Mouse (Mus musculus) lung, adult 18-20 months (tissue): Measurements from ENCODE around the gene Spg20.
A peak's percentile ranks its signal among the peaks of the same experiment; 100 is the strongest.

ENCODE experiments used
- DNase-seq, 2 experiments: peaks; one replicate each; pipeline ENCODE4 v3.0.0; 2022; ENCODE audit warnings: mixed read lengths in 2 of 2

Spg20 gene

DNA sequence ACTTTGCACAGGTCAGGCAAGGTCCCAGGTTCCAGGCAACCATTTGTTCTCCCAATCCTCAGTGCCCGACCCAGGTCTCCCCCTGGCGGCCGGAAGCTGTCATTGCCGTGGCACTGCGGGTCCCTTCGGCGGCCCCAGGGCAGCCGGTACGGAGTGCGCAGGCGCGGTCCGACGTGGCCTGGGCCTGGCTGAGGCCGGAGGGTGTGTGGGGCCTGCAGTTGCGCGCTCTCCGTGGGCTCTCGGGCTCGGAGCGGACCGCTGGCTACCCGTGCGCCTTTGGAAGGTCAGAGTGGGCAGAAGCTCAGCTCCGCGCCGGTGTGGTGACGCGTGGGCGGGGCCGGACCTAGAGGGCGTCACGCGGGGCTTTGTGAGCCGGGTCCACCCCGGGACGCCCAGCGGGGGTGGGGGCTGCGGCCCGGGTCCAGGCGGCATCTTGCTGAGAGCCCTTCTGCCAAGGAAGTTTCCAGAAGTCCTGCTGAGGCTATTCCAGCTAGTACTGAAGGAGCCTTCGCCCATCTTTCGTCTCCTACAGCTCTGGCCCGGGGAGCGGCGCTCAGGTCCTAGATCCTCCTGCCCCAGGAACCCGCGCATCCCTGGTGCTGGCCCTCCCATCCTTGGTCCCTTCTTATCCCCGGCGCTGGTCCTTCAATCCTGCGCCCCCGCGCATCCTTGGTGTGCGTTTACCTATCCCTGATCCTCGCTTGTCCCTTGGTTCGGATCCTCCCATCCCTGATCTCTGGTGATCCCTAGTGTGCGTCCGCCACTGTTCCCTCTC lies at the start of gene Spg20:
Gene Spg20, plus strand, starts transcription at position 174 of the 775 bp plus-strand sequence.
- DNase-seq, result peak; percentile 93 to 94

DNA sequence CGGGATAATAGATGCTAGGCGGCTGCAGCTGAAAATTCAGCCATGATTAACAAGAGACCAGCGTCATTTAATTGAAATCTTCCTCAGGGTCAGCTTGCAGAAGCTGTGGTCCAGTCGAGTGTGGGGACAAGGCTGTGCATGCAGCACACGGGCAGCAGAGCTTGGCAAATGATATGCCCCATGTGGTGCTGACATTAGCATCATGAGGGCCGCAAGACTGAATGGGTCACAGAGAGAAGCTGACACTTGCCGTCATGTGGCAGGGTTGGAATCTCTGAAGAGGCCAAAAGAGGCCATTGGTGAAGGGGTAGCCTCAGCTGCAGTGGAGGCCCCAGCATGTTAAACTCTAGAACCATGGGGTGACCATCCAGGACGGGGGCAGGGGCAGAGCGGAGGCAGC lies 49.3 kb upstream of the Spg20 start:
- DNase-seq, result no peak

DNA sequence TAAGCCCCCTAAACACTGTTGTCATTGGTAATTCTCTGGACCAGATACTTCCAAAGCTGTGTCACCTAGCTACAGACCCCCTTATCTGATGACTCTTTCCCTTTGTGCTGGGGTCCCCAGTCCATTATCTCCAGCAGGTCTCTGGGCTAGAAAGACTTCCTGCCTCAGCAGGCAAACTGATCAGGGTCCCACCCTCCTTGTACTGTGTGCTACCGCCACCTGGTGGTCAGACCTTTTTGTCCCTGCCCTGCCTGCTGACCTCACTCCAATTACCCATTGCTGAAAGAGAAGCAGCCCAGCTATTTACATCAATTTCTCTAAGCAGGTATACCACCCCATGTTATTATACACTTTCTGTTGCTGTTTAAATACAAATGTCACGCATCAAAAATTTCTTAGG lies 47.5 kb upstream of the Spg20 start:
- peak; percentile 20 to 44 for DNase-seq

DNA sequence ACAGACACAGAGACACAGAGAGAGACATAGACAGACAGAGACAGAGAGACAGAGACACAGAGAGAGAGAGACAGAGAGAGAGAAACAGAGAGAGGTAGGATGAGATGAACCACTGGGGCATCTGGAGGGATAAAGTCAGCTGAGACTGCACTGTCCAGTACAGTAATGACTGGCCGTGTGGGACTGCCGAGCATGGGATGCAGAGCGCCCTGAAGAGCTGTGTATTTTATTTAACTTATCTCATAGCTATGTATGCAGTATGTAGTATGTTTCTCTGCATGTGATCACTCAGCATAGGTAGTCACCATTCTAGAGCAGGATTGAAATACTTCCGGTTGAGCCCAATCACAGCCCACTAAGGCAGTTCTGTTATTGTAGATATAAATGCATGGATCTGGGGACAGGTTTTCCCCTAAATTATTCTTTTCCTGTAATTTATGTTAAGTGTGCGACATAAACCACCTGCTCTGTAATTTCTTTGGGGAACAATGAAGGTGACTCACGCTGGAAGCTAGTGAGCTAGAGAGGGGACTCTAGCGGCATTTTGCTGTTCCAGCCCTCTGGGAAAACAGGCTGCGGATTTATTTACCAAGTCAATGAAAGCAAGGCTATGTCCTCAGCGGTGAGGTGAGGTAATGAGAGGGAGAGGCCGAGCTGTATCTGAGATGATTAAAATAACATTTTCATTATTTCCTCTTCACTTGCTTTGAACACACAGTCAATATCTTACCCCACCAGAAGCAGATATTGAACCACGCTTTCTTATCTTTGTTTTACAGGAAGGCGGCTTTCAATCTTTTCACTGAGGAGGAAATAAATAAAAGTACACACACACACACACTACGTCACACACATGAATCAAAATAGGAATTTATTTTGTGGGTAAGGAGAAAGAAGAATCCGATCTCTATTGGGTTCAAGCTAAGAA lies 45.9 kb upstream of the Spg20 start:
- DNase-seq, result no peak

DNA sequence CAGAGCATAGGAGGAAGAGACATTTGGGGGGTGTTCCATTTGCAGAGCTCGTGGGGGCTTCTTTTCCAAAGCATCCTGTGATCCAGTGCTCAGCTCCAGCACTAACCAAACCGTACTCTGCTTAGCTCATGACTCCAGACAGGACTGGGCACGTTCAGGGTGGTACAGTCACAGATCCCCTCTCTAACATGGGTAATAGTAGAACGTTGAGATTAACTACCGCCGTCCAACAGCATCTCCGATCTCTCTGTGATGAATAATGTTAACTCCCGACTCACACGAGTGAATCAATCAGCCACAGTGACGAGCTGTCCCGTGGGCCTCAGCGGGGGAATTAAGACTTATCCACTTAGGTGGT lies 45.3 kb upstream of the Spg20 start:
- no peak for DNase-seq

DNA sequence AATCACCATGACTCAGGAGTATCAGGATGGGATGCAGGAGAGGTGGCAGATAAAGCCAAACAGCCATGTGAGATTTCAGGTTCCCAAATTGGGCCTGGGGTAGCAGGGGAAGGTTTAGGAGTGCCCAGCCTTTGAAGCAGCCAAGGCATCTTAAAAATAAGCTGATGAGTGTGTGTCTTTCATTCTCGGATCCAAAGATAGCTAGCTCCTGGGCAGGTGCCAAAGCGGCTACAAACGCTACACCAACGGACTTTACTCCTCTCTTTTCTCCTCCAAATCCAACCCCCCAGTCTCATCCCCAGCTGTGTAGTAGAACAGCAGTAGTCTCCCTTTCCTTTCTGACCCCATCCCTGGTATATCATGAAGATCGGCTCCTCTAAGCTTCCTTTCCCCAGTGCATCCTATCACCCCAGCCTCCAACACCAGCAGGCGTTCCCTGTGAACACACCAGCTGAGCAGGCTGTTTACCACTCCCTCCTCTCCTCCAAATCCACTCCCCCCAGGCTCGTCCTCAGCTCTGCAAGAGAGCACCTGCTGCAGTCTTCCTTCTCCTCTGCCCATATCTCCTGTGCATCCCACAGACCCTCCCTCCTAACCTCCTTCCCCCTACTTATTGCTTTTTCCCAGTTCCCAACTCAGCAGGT lies 44.0 kb upstream of the Spg20 start:
- DNase-seq, result no peak

DNA sequence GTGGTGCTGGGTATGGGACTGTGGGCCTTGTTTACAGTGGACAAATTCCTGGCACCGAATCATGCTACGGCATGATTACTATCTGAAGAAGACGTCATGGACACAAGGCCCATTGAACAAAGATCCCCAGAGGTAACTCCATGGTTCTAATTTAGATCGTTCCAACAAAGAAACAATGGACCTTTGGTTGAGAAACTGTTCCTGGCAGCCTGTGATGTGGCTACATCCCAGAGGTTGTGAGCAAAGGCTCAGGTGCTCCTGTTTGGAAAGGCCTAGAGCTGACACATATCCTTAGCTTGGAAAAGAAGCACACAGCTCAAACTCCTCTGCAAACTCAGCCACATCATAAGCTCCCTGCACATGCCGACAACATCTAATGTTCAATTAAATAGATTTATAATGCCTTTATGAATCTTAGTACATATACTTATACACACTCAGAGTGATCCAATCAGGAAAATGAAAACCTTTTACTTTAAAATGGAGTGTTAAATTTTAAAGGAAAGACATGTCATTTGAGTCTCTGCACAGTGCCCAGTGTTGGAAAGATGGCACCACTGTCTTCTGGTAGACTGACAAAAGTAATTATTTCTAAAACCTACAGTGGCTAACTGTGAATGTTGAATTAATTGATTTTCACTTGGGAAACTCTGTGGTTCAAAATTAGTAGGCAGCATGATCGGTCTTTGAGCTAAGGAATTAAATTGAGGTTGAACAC lies 37.2 kb upstream of the Spg20 start:
- no peak for DNase-seq

DNA sequence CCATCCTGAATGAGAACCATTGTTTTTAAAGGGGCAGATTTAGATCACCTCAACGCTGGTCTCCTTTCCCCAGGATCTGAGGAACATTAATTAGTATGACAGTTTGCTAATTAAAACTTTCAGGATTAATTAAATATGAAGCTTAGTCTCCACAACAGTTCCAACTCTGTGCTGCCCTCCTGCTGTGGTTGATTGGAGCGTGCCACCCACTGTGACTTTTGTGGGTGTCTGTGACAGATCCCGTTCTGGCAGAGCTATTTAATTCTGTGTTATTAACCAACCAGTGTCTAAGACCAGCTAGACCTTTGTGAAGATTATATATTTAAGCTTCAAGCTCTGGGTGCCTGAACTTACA lies 36.6 kb upstream of the Spg20 start:
- no peak for DNase-seq

DNA sequence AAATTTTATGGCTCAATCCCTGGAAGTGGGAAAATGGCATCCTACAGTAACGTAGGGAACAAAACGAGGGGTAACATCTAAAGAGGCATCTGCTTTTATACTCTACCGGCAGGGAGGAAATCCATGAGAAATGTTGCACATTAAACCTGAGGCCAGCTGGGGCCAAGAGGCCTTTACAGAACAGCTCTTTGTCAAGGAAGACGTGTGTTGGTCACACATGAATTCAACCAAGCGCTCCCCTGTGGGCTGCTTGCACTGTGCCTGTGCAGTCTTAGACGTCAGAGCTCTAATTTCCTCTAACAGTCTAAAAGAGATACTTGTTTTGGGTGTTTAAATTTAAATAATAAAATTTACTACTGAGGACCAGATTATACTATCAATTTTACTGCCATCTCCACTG lies 33.7 kb upstream of the Spg20 start:
- no peak for DNase-seq

DNA sequence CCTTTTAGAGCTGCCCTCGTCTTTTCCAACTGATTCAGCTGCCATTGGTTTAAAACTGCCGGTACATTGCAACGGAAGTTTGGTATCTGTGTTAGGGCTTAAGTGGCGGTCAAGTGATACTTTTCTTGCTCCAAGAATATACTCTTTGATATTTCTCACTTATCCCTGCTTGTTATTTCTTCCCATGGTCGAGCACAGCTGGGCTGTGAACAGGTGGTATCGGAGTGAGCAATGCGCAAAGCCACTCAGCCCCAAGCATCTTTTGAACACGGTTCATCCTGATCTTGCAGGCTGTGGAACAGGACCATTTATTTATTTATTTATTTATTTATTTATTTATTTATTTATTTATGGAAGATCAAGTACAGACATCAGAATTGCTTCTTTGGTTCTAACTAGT lies 32.3 kb upstream of the Spg20 start:
- no peak for DNase-seq

DNA sequence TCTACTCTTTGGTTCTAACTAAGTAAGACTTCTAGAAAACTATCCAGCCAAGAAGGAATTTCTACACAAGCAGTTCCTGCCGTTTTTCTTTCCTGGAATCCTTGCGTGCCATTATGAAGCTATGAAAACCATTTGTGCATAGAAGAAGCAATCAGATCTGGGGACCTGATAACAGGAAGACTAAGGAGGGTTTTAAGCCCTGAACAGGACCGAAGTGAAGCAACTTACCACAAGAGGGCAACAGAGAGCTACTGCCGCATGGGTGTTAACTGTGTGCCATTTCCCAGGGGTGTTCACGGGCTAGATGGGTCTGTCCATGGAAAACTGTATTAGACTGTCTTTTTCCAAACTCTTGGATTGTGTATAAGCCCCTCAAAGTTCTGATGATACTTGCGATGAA lies 31.9 kb upstream of the Spg20 start:
- DNase-seq, result peak; percentile 59 to 69

DNA sequence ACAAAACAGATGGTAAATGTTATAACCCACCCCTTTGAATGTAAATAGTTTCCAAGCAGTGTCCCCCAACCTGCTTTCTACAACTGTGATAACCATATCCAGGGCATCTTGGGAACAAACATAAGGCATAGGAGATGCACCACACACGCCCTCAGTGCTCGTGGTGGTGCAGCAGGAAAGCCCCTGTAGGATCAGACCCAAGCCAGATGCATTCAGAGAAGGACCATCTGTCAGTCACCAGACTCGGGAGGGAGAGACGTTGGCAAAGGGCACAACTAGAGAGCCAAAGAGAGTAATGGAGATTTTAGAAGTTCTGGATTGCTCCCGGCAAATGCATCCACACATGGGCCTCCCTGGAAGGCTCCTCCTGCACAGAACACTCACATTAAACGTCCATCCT lies 27.1 kb upstream of the Spg20 start:
- no peak for DNase-seq

DNA sequence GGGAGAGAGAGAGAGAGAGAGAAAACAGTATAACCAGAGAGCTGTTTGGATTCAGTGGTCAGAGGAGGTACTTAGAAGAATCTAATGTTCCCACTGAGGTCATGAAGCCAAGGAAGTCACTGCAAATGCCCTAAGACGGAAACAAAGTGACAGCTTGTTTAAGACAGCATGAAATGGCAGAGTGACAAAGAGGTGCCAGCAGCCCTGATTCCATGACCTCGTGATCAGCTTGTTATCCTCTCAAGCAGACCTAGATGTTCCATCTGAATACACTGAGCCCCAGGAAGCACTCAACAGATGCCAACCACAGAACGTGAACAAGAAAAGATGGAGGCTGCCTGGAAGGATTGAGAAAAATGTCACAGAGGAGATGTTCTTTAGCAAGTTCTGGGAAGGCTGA lies 26.2 kb upstream of the Spg20 start:
- no peak for DNase-seq

DNA sequence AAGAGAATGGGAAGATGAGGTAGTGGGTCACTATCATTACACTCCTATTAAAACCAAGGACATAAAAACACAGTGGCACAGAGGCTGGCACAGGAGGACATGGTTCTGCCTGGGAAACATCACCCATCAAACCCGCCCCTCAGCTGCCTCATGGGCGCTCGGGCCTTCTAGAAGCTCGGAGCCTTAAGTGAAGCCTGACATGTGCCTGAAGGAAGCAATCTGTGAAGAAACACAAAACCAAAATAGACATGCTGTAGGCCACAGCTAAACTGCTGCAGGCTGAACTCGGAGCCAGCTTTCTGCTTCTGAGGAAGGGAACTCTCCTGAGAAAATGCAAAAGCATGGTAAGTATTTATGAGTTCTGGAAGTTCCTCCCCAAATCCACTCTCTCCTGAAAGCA lies 25.0 kb upstream of the Spg20 start:
- no peak for DNase-seq

DNA sequence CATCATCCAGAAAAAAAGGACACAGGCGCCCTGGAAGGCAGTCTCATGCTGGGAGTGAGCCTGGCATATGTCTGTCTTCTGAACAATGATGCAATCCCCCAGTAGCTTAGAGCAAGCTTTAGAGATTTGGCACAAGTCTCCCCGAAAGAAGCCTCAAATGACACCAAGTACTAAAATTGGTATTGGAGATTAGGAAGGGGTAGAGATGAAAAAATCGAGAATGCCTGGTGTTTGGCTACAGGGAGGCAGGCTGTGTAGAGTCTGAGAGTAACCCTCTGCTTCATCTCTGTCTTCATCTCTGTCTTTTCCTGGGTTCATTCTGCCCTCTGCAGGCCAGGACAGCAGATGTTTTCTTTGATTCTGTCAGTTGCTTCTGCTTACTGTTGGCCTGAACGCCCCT lies 24.5 kb upstream of the Spg20 start:
- DNase-seq, result no peak

DNA sequence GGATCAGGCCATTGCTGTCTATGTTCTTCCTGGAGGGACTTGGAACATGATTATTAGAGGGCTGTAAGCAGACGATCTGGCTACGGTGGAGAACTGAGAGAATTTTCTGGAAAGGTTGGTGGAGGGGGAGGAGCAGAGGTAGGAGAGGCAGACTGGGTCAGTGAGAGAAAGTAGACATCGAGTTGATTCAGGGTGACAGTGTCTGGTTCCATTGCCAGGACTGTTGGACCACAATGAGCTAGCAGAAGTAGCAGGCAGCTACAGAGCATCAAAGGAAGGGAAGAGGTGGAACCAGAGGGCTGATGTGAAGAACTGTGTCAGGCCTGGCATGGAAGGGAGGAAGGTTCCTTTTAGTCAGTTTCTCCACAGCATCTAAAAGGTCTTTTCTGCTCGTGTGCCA lies 23.5 kb upstream of the Spg20 start:
- no peak for DNase-seq

DNA sequence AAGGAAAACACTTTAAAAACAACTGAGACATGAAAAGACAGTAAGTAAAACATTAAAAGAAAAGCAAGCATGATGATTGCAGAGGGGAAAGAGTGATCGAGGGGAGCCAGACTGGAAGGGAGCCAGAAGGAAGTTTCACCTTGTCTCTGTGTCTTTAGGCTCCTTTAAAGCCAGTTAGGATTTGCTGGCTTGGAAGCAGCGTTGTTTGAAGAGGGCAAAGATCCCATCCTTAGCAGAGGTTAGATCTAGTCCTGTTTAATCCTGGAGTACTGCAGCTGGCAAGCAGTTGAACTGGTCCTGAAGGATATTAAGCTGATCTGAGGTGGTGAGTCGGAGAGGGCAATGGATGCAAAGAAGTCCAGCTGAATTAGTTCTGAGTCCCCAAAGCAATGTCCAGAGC lies 23.1 kb upstream of the Spg20 start:
- no peak for DNase-seq

DNA sequence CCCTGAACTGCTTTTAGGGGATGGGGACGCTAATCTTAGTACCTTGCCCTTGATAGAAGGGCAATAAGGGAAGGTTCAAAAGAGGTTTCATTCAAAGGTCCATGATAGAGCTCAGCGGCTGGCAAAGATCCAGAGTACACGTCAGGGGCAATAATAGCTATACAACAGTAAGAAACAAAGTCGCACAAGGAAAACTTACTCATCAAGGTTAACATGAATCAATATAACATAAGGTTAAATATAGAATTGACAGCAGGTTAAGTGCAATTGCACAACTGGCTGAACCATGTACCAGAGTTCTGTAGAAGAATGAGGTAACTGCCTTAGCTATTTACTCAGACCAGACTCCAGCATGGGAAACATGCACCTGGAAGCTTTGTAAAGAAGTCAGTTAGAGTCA lies 22.6 kb upstream of the Spg20 start:
- DNase-seq, result no peak

DNA sequence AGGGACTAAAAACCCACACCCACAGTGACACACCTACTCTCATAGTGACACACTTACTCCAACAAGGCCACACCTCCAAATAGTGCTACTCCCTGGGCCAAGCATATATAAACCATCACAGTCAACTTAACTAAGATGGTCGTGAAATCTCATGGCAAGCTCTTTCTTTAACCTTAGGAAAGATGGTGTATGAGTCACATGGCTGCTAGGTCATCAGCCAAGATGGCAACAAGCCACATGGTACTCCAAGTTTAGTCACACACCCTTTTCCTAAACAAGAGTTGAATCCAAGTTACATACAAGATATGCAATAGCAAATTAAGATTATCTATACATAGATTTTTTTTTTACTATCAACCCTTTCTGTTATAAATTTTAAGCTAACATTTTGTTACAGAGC lies 18.7 kb upstream of the Spg20 start:
- DNase-seq, result no peak

DNA sequence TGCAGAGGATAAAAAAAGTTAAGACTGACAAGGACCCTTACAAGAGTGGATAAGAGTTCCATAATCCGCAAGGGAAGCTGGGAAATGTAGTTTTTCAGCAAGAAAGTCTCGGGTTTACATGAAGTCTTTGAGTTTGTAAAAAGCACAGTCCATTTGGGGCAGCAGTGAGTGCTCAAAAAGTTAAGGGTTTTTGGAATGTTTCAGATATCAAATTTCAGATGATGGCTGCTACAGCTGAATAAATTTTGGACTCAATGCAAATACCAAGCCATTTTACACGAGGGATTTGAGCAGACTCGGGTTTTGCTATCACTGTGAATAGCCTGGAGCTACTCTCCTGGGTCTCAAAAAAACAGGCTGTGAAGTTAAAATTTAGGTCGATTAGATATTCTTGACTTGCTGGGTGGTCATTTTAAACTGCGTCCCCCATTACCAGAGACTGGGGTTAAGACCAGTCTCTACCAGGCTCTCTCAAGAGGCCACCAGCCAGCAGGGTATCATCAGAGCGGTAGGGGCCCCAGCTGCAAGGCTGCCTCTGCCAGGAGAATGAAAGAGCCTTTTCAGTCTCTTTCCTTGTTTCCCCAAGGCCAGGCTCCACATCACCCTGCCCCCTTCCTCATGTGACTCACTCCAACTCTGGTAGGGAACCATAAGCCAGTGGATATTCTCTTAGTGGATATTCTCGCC lies 15.8 kb upstream of the Spg20 start:
- DNase-seq, result no peak

DNA sequence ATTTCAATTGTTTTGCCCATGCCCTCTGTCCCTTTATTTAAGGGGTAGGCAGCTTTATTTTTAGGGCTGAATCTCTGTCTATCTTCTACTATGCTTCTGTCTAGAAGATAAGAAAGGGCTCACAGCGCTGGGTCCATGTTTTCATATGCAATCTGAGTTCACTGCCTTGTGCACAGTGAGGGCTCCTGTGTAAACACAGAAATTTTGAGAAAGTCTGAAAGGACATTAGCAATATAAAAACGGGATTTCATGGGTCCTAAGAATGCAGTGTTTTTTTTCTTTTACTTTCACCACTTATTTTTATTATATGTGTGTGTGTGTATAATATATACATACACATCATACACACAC lies 15.3 kb upstream of the Spg20 start:
- DNase-seq, result no peak

DNA sequence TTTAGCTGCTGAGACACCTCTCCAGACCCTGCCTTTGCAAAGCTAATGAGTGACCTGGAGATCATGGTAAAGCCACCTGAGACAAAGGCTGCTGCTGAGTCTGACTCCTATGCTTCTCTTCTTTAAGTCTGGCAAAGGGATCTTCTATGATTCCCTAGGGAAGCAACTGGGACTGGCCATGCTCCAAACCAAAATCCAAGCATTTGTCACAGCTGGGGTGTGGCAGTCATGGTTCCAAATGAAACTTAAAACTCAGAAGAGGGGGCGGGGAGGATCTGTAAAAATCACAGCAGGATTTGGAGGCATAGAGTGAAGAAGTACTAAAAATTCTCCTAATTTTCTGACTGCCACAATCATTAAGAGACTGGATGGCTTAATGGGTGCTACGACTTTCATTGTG lies 14.7 kb upstream of the Spg20 start:
- no peak for DNase-seq

DNA sequence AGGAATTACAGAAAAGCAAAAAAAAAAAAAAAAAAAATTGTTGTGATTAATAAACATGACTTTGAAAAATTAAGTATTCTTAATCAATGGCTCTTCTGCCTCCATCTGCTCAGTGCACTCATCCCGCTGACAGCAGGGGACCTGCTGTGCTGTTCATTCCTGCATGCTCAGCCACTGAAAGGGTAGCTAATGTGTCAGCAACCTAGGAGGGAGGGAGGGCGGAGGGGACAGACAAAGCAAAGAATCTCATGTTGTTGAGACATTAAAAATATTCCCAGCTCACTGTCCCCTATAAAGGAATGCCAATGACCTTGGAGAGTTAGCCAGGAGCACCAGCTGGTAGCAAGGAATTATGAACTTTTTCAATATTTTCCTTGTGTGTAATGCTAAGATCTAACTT lies 13.9 kb upstream of the Spg20 start:
- no peak for DNase-seq
